Mouse (Mus musculus) limb, embryonic 14.5 days (tissue): ENCODE measurements around the gene Ndufs8. TPM values are rescaled to one million over a fixed set of nuclear protein-coding genes. Genes with fewer than 3 reads are reported as not detected.

Source experiments
- ATAC-seq: fragments of 200-750 bp; cut with Nextera tagmentation; 2 replicates; pipeline ENCODE4 v1.8.0; 2017; ENCODE audit warnings: low read depth, moderate number of reproducible peaks, moderate TSS enrichment; ENCODE audit not compliant: low FRiP score
- DNase-seq: peaks from one replicate; pipeline ENCODE4 v3.0.0-alpha.2; 2015; ENCODE audit warnings: low spot score
- H3K27ac ChIP-seq: fragments of 300-500 bp; sonication (generic); replicated peaks from 2 replicates; pipeline ENCODE4 v1.5.1; 2014; ENCODE audit warnings: low read depth, mild to moderate bottlenecking, low read length, moderate library complexity, mixed read lengths
- H3K27me3 ChIP-seq: fragments of 300-500 bp; sonication (generic); 2 replicates; pipeline ENCODE4 v1.6.1; 2014; ENCODE audit warnings: low read length, mixed read lengths; ENCODE audit not compliant: control insufficient read depth, insufficient read depth
- H3K36me3 ChIP-seq: fragments of 300-500 bp; sonication (generic); 2 replicates; pipeline ENCODE4 v1.6.1; 2014; ENCODE audit warnings: mild to moderate bottlenecking, low read length, moderate library complexity, mixed read lengths; ENCODE audit not compliant: control insufficient read depth, insufficient read depth
- H3K4me1 ChIP-seq: fragments of 300-500 bp; sonication (generic); 2 replicates; pipeline ENCODE4 v1.6.1; 2014; ENCODE audit warnings: antibody characterized with exemption, low read length, mixed read lengths; ENCODE audit not compliant: control insufficient read depth, insufficient read depth
- H3K4me2 ChIP-seq: fragments of 300-500 bp; sonication (generic); replicated peaks from 2 replicates; pipeline ENCODE4 v1.6.1; 2014; ENCODE audit warnings: low read depth, mild to moderate bottlenecking, low read length, moderate library complexity; ENCODE audit not compliant: severe bottlenecking
- H3K4me3 ChIP-seq: fragments of 300-500 bp; sonication (generic); replicated peaks from 2 replicates; pipeline ENCODE4 v1.5.1; 2014; ENCODE audit warnings: low read length
- H3K9ac ChIP-seq: fragments of 300-500 bp; sonication (generic); 2 replicates; pipeline ENCODE4 v1.6.1; 2014; ENCODE audit warnings: mild to moderate bottlenecking, low read depth, low read length, moderate library complexity; ENCODE audit not compliant: severe bottlenecking
- H3K9me3 ChIP-seq: fragments of 300-500 bp; sonication (generic); 2 replicates; pipeline ENCODE4 v1.6.1; 2016; ENCODE audit warnings: low read length; ENCODE audit not compliant: control insufficient read depth
- POLR2A ChIP-seq: fragments of 200-500 bp; IDR thresholded peaks from 2 replicates; pipeline ENCODE4 v1.8.0; 2012; ENCODE audit warnings: inconsistent platforms, mild to moderate bottlenecking, moderate library complexity, borderline replicate concordance; ENCODE audit not compliant: insufficient read depth, insufficient read length; ENCODE audit errors: extremely low read depth
- WGBS: fragments of 180-500 bp; shearing (Covaris S2); extraction: QIAGEN DNeasy Blood & Tissue Kit; methylation state at CpG from one replicate; pipeline ENCODE4 v1.1.7; 2014; 5-methylcytosine and 5-hydroxymethylcytosine counted together
- polyA plus RNA-seq, 2 experiments: library from polyadenylated mRNA; depleted of rRNA in 1 of 2; stranded (reverse) in 1 of 2; unstranded in 1 of 2; fragments of >200 nt; fragmentation: Nextera tagmentation in 1 of 2; extraction: Ambion mirVana in 1 of 2; gene quantifications; 2 replicates each; pipeline versions ENCODE4 v1.2.1 to v1.2.3; 2012 to 2014

Ndufs8 gene
- polyA plus RNA-seq, 2 experiments: 186 to 322 TPM

GRCm38 (mm10) chr19:3947813-3948212 is 35.2 kb upstream of the Ndufs8 start:
- no peak for TF ChIP-seq POLR2A
- Histone ChIP-seq H3K27me3 (no peaks in the 10 kb centered on the region), H3K4me1 (peaks cover 4% of the 10 kb centered on the region; the same call in 1 of the 2 replicates), H3K4me2 (no peak overlapping the region), H3K9ac (no peak overlapping the region), H3K9me3 (no peaks in the 10 kb centered on the region), H3K4me3 (no peak overlapping the region), H3K36me3 (no peaks in the 10 kb centered on the region), H3K27ac (no peak overlapping the region)
- WGBS: 72% methylated on average over 3 of the region's 3 CpGs
- DNase-seq (no peak), ATAC-seq (no peak)

GRCm38 (mm10) chr19:3946715-3947114 is 34.1 kb upstream of the Ndufs8 start:
- Histone ChIP-seq H3K27me3 (no peaks in the 10 kb centered on the region), H3K36me3 (no peaks in the 10 kb centered on the region), H3K9me3 (no peaks in the 10 kb centered on the region), H3K9ac (no peak overlapping the region), H3K4me3 (no peak overlapping the region), H3K4me1 (peaks cover 4% of the 10 kb centered on the region; the same call in 1 of the 2 replicates), H3K27ac (no peak overlapping the region), H3K4me2 (no peak overlapping the region)
- no peak for TF ChIP-seq POLR2A
- 14% methylated on average over 2 of the region's 2 CpGs for WGBS
- ATAC-seq (peak; percentile 67; the same call in 1 of the 2 replicates), DNase-seq (peak; percentile 52)

- Histone ChIP-seq H3K4me2 (no peak overlapping the region), H3K4me3 (no peak overlapping the region), H3K9ac (no peak overlapping the region), H3K27ac (no peak overlapping the region), H3K36me3 (no peaks in the 10 kb centered on the region), H3K4me1 (peaks cover 4% of the 10 kb centered on the region; the same call in 1 of the 2 replicates), H3K9me3 (no peaks in the 10 kb centered on the region), H3K27me3 (no peaks in the 10 kb centered on the region)
- no peak for TF ChIP-seq POLR2A
- no peak for DNase-seq
- WGBS: 32% methylated on average over 10 of the region's 10 CpGs
- no peak for ATAC-seq
Observed at GRCm38 (mm10) chr19:3945872-3946564, 33.4 kb upstream of the Ndufs8 start.

- H3K4me1 ChIP-seq: peaks cover 4% of the 10 kb centered on the region; the same call in 1 of the 2 replicates
- ATAC-seq (no peak), DNase-seq (no peak)
- no peak overlapping the region for H3K9ac ChIP-seq
- no peak overlapping the region for H3K4me3 ChIP-seq
- no peaks in the 10 kb centered on the region for H3K36me3 ChIP-seq
- 19% methylated on average over 27 of the region's 27 CpGs for WGBS
- H3K27me3 ChIP-seq: no peaks in the 10 kb centered on the region
- TF ChIP-seq POLR2A: no peak
- no peak overlapping the region for H3K27ac ChIP-seq
- H3K4me2 ChIP-seq: 0 out of 2 replicates have a peak overlapping the region, but pooled peaks have one; percentile 8
- H3K9me3 ChIP-seq: no peaks in the 10 kb centered on the region
Observed at GRCm38 (mm10) chr19:3942986-3943735, 30.6 kb upstream of the Ndufs8 start.

- H3K4me1 ChIP-seq: peaks cover 4% of the 10 kb centered on the region; the same call in 1 of the 2 replicates
- H3K4me3 ChIP-seq: no peak overlapping the region
- DNase-seq (no peak), ATAC-seq (no peak)
- H3K27ac ChIP-seq: no peak overlapping the region
- no peak overlapping the region for H3K9ac ChIP-seq
- no peaks in the 10 kb centered on the region for H3K27me3 ChIP-seq
- H3K36me3 ChIP-seq: no peaks in the 10 kb centered on the region
- TF ChIP-seq POLR2A: no peak
- no peak overlapping the region for H3K4me2 ChIP-seq
- H3K9me3 ChIP-seq: no peaks in the 10 kb centered on the region
- 85% methylated on average over 7 of the region's 7 CpGs for WGBS
Observed at GRCm38 (mm10) chr19:3942315-3942714, 29.7 kb upstream of the Ndufs8 start.
